Mouse (Mus musculus): Measurements from ENCODE around the gene H1fnt. TPM values are rescaled to one million over a fixed set of nuclear protein-coding genes. Genes with fewer than 3 reads are reported as not detected.

The H1fnt gene
- not detected for total RNA-seq (2021)
- long read RNA-seq, experiment 1: 0 reads
- long read RNA-seq, experiment 2: 0 reads

- intact Hi-C loops (cut with DNase I): no loop called here
- no peak for DNase-seq
Measured at GRCm38 (mm10) chr15:98257193-98257592, at the start of gene H1fnt. Gene H1fnt, minus strand, starts transcription at chr15:98257293.

GRCm38 (mm10) chr15:98295628-98296551 is 38.8 kb upstream of the H1fnt start, which contains the start of gene Zfp641:
Gene Zfp641, minus strand, starts transcription at chr15:98296161.
- intact Hi-C loops (cut with DNase I): no loop called here
- DNase-seq: peak; percentile 52 to 60

- DNase-seq: no peak
- intact Hi-C loops (cut with DNase I): no loop called here
Measured at GRCm38 (mm10) chr15:98293651-98294050, 36.6 kb upstream of the H1fnt start.

GRCm38 (mm10) chr15:98288566-98288965 is 31.5 kb upstream of the H1fnt start:
- no peak for DNase-seq
- intact Hi-C loops (cut with DNase I): no loop called here

- no peak for DNase-seq
- intact Hi-C loops (cut with DNase I): no loop called here
Measured at GRCm38 (mm10) chr15:98286418-98286817, 29.3 kb upstream of the H1fnt start.

- intact Hi-C loops (cut with DNase I): no loop called here
- DNase-seq: no peak
Measured at GRCm38 (mm10) chr15:98257776-98258175, 683 bp upstream of the H1fnt start.

GRCm38 (mm10) chr15:98256271-98256670 is 822 bp downstream of the H1fnt start:
- no peak for DNase-seq
- intact Hi-C loops (cut with DNase I): no loop called here

GRCm38 (mm10) chr15:98235442-98235841 is 21.7 kb downstream of the H1fnt start:
- DNase-seq: no peak
- intact Hi-C loops (cut with DNase I): no loop called here

GRCm38 (mm10) chr15:98234350-98234749 is 22.7 kb downstream of the H1fnt start, which contains the start of gene Olfr286:
Gene Olfr286, minus strand, starts transcription at chr15:98234450.
- DNase-seq: no peak
- intact Hi-C loops (cut with DNase I): no loop called here

GRCm38 (mm10) chr15:98226096-98226495 is 31.0 kb downstream of the H1fnt start:
- intact Hi-C loops (cut with DNase I): loop anchor here (1.0 kb wide), 1 partner anchor 24 kb away; no protein-coding TSS in a partner anchor
- no peak for DNase-seq

- no peak for DNase-seq
Measured at GRCm38 (mm10) chr15:98225610-98226009, 31.5 kb downstream of the H1fnt start.

GRCm38 (mm10) chr15:98222377-98222776 is 34.7 kb downstream of the H1fnt start:
- intact Hi-C loops (cut with DNase I): no loop called here

More at GRCm38 (mm10) chr15:98225610-98226009, 31.5 kb downstream of the H1fnt start:
- intact Hi-C loops (cut with DNase I): loop anchor here (1.0 kb wide), 1 partner anchor 23 kb away; no protein-coding TSS in a partner anchor

GRCm38 (mm10) chr15:98220877-98221276 is 36.2 kb downstream of the H1fnt start, which contains the start of the genes Gm44579 and Olfr287:
Gene Gm44579, minus strand, starts transcription at chr15:98220977.
Gene Olfr287, minus strand, starts transcription at chr15:98221056.
- intact Hi-C loops (cut with DNase I): no loop called here
- no peak for DNase-seq

More at GRCm38 (mm10) chr15:98222377-98222776, 34.7 kb downstream of the H1fnt start:
- no peak for DNase-seq

GRCm38 (mm10) chr15:98214130-98214529 is 43.0 kb downstream of the H1fnt start:
- intact Hi-C loops (cut with DNase I): no loop called here
- no peak for DNase-seq

- DNase-seq: no peak
- intact Hi-C loops (cut with DNase I): no loop called here
Measured at GRCm38 (mm10) chr15:98213336-98213870, 43.7 kb downstream of the H1fnt start.

GRCm38 (mm10) chr15:98209676-98210075 is 47.4 kb downstream of the H1fnt start:
- no peak for DNase-seq
- intact Hi-C loops (cut with DNase I): no loop called here

Other genes with a start within 250 kb of the H1fnt start
- gene Pfkm, start 164.7 kb downstream of the H1fnt start, total RNA-seq (2021): 100 to 1,000 TPM; 739 to 748 TPM
- 10 to 100 TPM; 12.9 to 13.7 TPM for gene Senp1, start 163.5 kb downstream of the H1fnt start, total RNA-seq (2021)
- gene Asb8, start 91.7 kb downstream of the H1fnt start, total RNA-seq (2021): 100 to 1,000 TPM in 1 of 2 experiments, 10 to 100 TPM in 1; 99.8 to 111 TPM
- gene Ccdc184, start 90.1 kb downstream of the H1fnt start, total RNA-seq (2021): 1 to 10 TPM; 1.0 to 1.3 TPM
- not detected for gene Olfr288, start 61.8 kb downstream of the H1fnt start, total RNA-seq (2021)
- not detected for gene Gm44579, start 36.3 kb downstream of the H1fnt start, total RNA-seq (2021)
- gene Olfr287, start 36.2 kb downstream of the H1fnt start, total RNA-seq (2021): not detected
- gene Olfr286, start 22.8 kb downstream of the H1fnt start, total RNA-seq (2021): not detected
- 1 to 10 TPM; 5.8 to 6.3 TPM for gene Zfp641, start 38.9 kb upstream of the H1fnt start, total RNA-seq (2021)
- not detected for gene Olfr285, start 60.1 kb upstream of the H1fnt start, total RNA-seq (2021)
- gene Olfr284, start 83.7 kb upstream of the H1fnt start, total RNA-seq (2021): not detected
- gene Olfr283, start 123.7 kb upstream of the H1fnt start, total RNA-seq (2021): not detected
- gene Olfr282, start 173.9 kb upstream of the H1fnt start, total RNA-seq (2021): not detected
- not detected for gene Olfr281, start 195.3 kb upstream of the H1fnt start, total RNA-seq (2021)
- gene OR5BS1P, start 212.6 kb upstream of the H1fnt start, total RNA-seq (2021): not detected
- not detected for gene Lalba, start 225.4 kb upstream of the H1fnt start, total RNA-seq (2021)
- gene Olfr279, start 235.1 kb upstream of the H1fnt start, total RNA-seq (2021): not detected